ENCODE assay signal across 8 mouse cellular contexts in the genomic region with DNA sequence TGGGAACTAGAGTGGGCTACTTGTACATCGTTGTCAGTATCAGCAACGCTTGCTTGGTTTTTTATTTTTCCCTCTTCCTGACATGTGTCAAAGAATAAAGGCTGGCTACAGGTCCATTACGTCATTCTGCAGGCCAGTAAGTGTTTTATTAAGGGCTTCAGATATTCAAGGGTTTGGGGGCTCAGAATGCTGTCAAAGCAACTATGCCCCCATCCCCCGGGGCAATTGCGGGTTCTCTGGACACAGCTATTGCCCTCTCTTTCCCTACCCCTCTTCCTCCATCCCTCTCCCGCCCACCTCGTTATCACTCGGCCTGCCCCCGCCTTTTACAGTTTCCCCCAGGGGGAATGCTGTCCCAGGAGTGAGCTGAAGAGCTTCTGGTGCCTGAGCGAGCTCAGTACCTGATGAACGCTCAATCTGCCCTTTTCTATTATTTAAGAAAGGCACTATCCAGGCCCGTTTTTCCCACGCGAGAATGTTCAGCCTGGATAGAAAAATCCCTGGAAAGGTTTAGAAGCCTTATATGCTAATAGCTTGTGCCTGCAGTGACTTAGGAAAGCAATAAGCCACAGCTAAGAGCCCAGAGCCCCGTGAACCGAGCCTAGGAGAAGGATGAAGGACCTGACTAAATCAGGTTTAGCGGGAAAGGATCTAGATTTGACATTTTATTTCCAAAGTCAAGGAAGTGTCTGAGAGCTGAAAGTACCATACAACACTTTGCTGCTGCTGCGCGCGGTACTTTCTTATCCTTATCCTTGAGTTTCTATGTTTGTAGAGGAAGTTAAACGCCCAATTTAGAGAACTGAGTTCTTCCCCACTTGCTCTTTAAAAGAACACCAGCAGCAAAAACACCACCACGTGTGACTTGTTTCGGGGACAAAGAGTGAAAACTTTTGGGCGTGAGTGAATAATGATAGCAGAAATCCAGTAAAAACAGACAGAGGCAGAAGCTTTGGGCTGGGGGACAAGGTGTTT. TPM values are rescaled to one million over a fixed set of nuclear protein-coding genes. Genes with fewer than 3 reads are reported as not detected.
DNase-seq lines count a peak whose midpoint lies in the region; ATAC-seq and TF ChIP-seq lines count a peak whose summit lies in the region.

No protein-coding gene starts in this region.

- DNase-seq in liver, embryonic 13.5 days, result no peak
- no peak for DNase-seq in liver
- no peak for DNase-seq in hindbrain, postnatal 0 days (ENCODE audit: low spot score)
- DNase-seq in spleen, postnatal 4 days (ENCODE audit: low spot score in 2 of 2), result no peak
- no peak for DNase-seq in spleen, postnatal 36 days (ENCODE audit: low spot score in 2 of 2)

- WGBS in liver, embryonic 13.5 days (ENCODE audit: insufficient replicate concordance), result 3% methylated on average over 24 of the region's 24 CpGs
- under 1% methylated on average over 24 of the region's 24 CpGs for WGBS in forebrain, embryonic 12.5 days
- WGBS in hindbrain, postnatal 0 days, result 5% methylated on average over 24 of the region's 24 CpGs
- WGBS in neural tube, embryonic 15.5 days, result 3% methylated on average over 24 of the region's 24 CpGs

- no peaks in the 10 kb centered on the region for H3K36me3 ChIP-seq in liver, embryonic 13.5 days
- H3K36me3 ChIP-seq in forebrain, embryonic 12.5 days (replicated peaks), result no peaks in the 10 kb centered on the region
- no peaks in the 10 kb centered on the region for H3K36me3 ChIP-seq in hindbrain, postnatal 0 days (ENCODE audit: insufficient read depth, low read length)
- no peaks in the 10 kb centered on the region for H3K36me3 ChIP-seq in neural tube, embryonic 15.5 days

- H3K9ac ChIP-seq in liver, embryonic 13.5 days, result no peak overlapping the region
- peak overlapping the region; percentile 77 for H3K9ac ChIP-seq in forebrain, embryonic 12.5 days
- no peak overlapping the region for H3K9ac ChIP-seq in hindbrain, postnatal 0 days (replicated peaks; ENCODE audit: low read length)
- H3K9ac ChIP-seq in neural tube, embryonic 15.5 days (replicated peaks), result no peak overlapping the region

- ATAC-seq in liver, embryonic 13.5 days (ENCODE audit: low read depth), result no peak
- peak; percentile 23; the same call in 1 of the 2 replicates for ATAC-seq in forebrain, embryonic 12.5 days (ENCODE audit: low FRiP score)
- ATAC-seq in hindbrain, postnatal 0 days, result no peak
- ATAC-seq in neural tube, embryonic 15.5 days (ENCODE audit: low FRiP score), result no peak
- ATAC-seq in granulocyte monocyte progenitor cell, adult 5-6 weeks (replicated peaks; ENCODE audit: poor library complexity, severe bottlenecking), result no peak

- no peak overlapping the region; the same call in 1 of the 2 replicates for H3K4me2 ChIP-seq in liver, embryonic 13.5 days
- H3K4me2 ChIP-seq in forebrain, embryonic 12.5 days, result peak overlapping the region; percentile 94
- H3K4me2 ChIP-seq in hindbrain, postnatal 0 days (ENCODE audit: low read depth, low read length), result peak overlapping the region; percentile 100
- H3K4me2 ChIP-seq in neural tube, embryonic 15.5 days, result peak overlapping the region; percentile 95

- H3K27ac ChIP-seq in liver, embryonic 13.5 days, result no peak overlapping the region
- peak overlapping the region; percentile 79 for H3K27ac ChIP-seq in forebrain, embryonic 12.5 days
- H3K27ac ChIP-seq in hindbrain, postnatal 0 days, result no peak overlapping the region
- no peak overlapping the region for H3K27ac ChIP-seq in neural tube, embryonic 15.5 days (replicated peaks)

- H3K27me3 ChIP-seq in liver, embryonic 13.5 days, result peaks cover 79% of the 10 kb centered on the region
- H3K27me3 ChIP-seq in forebrain, embryonic 12.5 days, result peaks cover 62% of the 10 kb centered on the region
- H3K27me3 ChIP-seq in hindbrain, postnatal 0 days (ENCODE audit: insufficient read depth, low read length), result peaks cover 54% of the 10 kb centered on the region
- H3K27me3 ChIP-seq in neural tube, embryonic 15.5 days (replicated peaks), result peaks cover 76% of the 10 kb centered on the region

- peak overlapping the region; percentile 46; the same call in 1 of the 2 replicates for H3K4me3 ChIP-seq in liver, embryonic 13.5 days (replicated peaks)
- peak overlapping the region; percentile 67 for H3K4me3 ChIP-seq in forebrain, embryonic 12.5 days (replicated peaks)
- H3K4me3 ChIP-seq in hindbrain, postnatal 0 days (ENCODE audit: low read length), result peak overlapping the region; percentile 51
- peak overlapping the region; percentile 49 for H3K4me3 ChIP-seq in neural tube, embryonic 15.5 days (replicated peaks)

- no peaks in the 10 kb centered on the region for H3K9me3 ChIP-seq in liver, embryonic 13.5 days (replicated peaks)
- no peaks in the 10 kb centered on the region for H3K9me3 ChIP-seq in forebrain, embryonic 12.5 days
- H3K9me3 ChIP-seq in hindbrain, postnatal 0 days (ENCODE audit: low read length), result no peaks in the 10 kb centered on the region
- H3K9me3 ChIP-seq in neural tube, embryonic 15.5 days (replicated peaks), result no peaks in the 10 kb centered on the region

- no peak for TF ChIP-seq CTCF in hindbrain, postnatal 0 days (IDR thresholded peaks at IDR 0.05; ENCODE audit: low read depth)

- H3K4me1 ChIP-seq in liver, embryonic 13.5 days (replicated peaks), result peaks cover 12% of the 10 kb centered on the region
- H3K4me1 ChIP-seq in forebrain, embryonic 12.5 days, result peaks cover 43% of the 10 kb centered on the region
- H3K4me1 ChIP-seq in hindbrain, postnatal 0 days (ENCODE audit: insufficient read depth, low read length), result peaks cover 5% of the 10 kb centered on the region; the same call in 1 of the 2 replicates
- H3K4me1 ChIP-seq in neural tube, embryonic 15.5 days, result peaks cover 37% of the 10 kb centered on the region

RNA-seq across cellular contexts. Expression of a gene that starts 1.8 kb away (rescaled TPM):
- polyA plus RNA-seq in liver, embryonic 13.5 days (2015; fragmentation: Nextera tagmentation; extraction: Ambion mirVana), result 0.28 and 0.32 TPM in 2 replicates
- polyA plus RNA-seq in forebrain, embryonic 12.5 days (2016; fragmentation: Nextera tagmentation; extraction: Ambion mirVana), result 30.8 and 38.9 TPM in 2 replicates
- total RNA-seq in hindbrain, postnatal 0 days (2014; rRNA removed), result 2.5 and 4.4 TPM in 2 replicates
- polyA plus RNA-seq in hindbrain, postnatal 0 days (2015; fragmentation: Nextera tagmentation; extraction: Ambion mirVana), result 2.3 and 3.1 TPM in 2 replicates
- 5.7 TPM in 2 replicates for polyA plus RNA-seq in neural tube, embryonic 15.5 days (2015; fragmentation: Nextera tagmentation; extraction: Ambion mirVana)
- total RNA-seq in granulocyte monocyte progenitor cell, adult 5-6 weeks (2014; fragmentation: Nextera tagmentation), result not detected in 2 replicates
- 0.15 TPM in 1 of 2 replicates, not detected in the other for total RNA-seq in granulocyte monocyte progenitor cell, adult 5-6 weeks (2017)
